Mouse (Mus musculus): ENCODE results near the gene Fgfr1op. TPM values are rescaled to one million over a fixed set of nuclear protein-coding genes. Genes with fewer than 3 reads are reported as not detected.

The Fgfr1op gene
- polyA plus RNA-seq, 1 experiment from 2014 or later, result 24.9 TPM

GRCm38 (mm10) chr17:8206691-8207090, 41.4 kb downstream of the Fgfr1op start:
- no peak for ATAC-seq (replicated peaks; ENCODE audit: insufficient number of reproducible peaks, low FRiP score, low TSS enrichment)
- H3K9ac ChIP-seq (ENCODE audit: low read depth, low read length), result no peak overlapping the region
- WGBS (ENCODE audit: insufficient replicate concordance), result 67% methylated on average over 5 of the region's 5 CpGs
- no peak overlapping the region for H3K27ac ChIP-seq (ENCODE audit: low read depth, low read length)
- no peaks in the 10 kb centered on the region for H3K36me3 ChIP-seq (ENCODE audit: control insufficient read depth, insufficient read depth, low read length)
- no peaks in the 10 kb centered on the region for H3K9me3 ChIP-seq (replicated peaks; ENCODE audit: control insufficient read depth, low read length)
- H3K4me1 ChIP-seq (ENCODE audit: control insufficient read depth, insufficient read depth, low read length), result no peaks in the 10 kb centered on the region
- no peaks in the 10 kb centered on the region for H3K27me3 ChIP-seq (ENCODE audit: control insufficient read depth, insufficient read depth, low read length)
- H3K4me3 ChIP-seq (ENCODE audit: low read depth, low read length), result no peak overlapping the region
- no peak overlapping the region for H3K4me2 ChIP-seq

GRCm38 (mm10) chr17:8209696-8210095, 44.4 kb downstream of the Fgfr1op start:
- no peak for ATAC-seq (replicated peaks; ENCODE audit: insufficient number of reproducible peaks, low FRiP score, low TSS enrichment)
- H3K4me3 ChIP-seq (ENCODE audit: low read depth, low read length), result no peak overlapping the region
- no peaks in the 10 kb centered on the region for H3K4me1 ChIP-seq (ENCODE audit: control insufficient read depth, insufficient read depth, low read length)
- WGBS (ENCODE audit: insufficient replicate concordance), result 83% methylated on average over 2 of the region's 2 CpGs
- no peaks in the 10 kb centered on the region for H3K36me3 ChIP-seq (ENCODE audit: control insufficient read depth, insufficient read depth, low read length)
- no peak overlapping the region for H3K27ac ChIP-seq (ENCODE audit: low read depth, low read length)
- no peak overlapping the region for H3K4me2 ChIP-seq
- H3K27me3 ChIP-seq (ENCODE audit: control insufficient read depth, insufficient read depth, low read length), result 0 out of 2 replicates have a peak, but pooled peaks cover 2% of the 10 kb centered on the region
- no peaks in the 10 kb centered on the region for H3K9me3 ChIP-seq (replicated peaks; ENCODE audit: control insufficient read depth, low read length)
- H3K9ac ChIP-seq (ENCODE audit: low read depth, low read length), result no peak overlapping the region

- 62% methylated on average over 3 of the region's 3 CpGs for WGBS (ENCODE audit: insufficient replicate concordance)
- H3K9ac ChIP-seq (ENCODE audit: low read depth, low read length), result no peak overlapping the region
- no peaks in the 10 kb centered on the region for H3K4me1 ChIP-seq (ENCODE audit: control insufficient read depth, insufficient read depth, low read length)
- no peak overlapping the region for H3K27ac ChIP-seq (ENCODE audit: low read depth, low read length)
- H3K36me3 ChIP-seq (ENCODE audit: control insufficient read depth, insufficient read depth, low read length), result no peaks in the 10 kb centered on the region
- no peak overlapping the region for H3K4me3 ChIP-seq (ENCODE audit: low read depth, low read length)
- no peak for ATAC-seq (replicated peaks; ENCODE audit: insufficient number of reproducible peaks, low FRiP score, low TSS enrichment)
- H3K27me3 ChIP-seq (ENCODE audit: control insufficient read depth, insufficient read depth, low read length), result 0 out of 2 replicates have a peak, but pooled peaks cover 2% of the 10 kb centered on the region
- no peaks in the 10 kb centered on the region for H3K9me3 ChIP-seq (replicated peaks; ENCODE audit: control insufficient read depth, low read length)
- H3K4me2 ChIP-seq, result no peak overlapping the region
These were observed 44.9 kb downstream of the Fgfr1op start for GRCm38 (mm10) chr17:8210170-8210569.

GRCm38 (mm10) chr17:8210675-8211074, 45.4 kb downstream of the Fgfr1op start:
- Histone ChIP-seq H3K9ac (ENCODE audit: low read depth, low read length) (no peak overlapping the region), H3K27ac (ENCODE audit: low read depth, low read length) (no peak overlapping the region), H3K4me1 (ENCODE audit: control insufficient read depth, insufficient read depth, low read length) (no peaks in the 10 kb centered on the region), H3K4me2 (no peak overlapping the region), H3K9me3 (replicated peaks; ENCODE audit: control insufficient read depth, low read length) (no peaks in the 10 kb centered on the region), H3K36me3 (ENCODE audit: control insufficient read depth, insufficient read depth, low read length) (no peaks in the 10 kb centered on the region), H3K27me3 (ENCODE audit: control insufficient read depth, insufficient read depth, low read length) (0 out of 2 replicates have a peak, but pooled peaks cover 2% of the 10 kb centered on the region), H3K4me3 (ENCODE audit: low read depth, low read length) (no peak overlapping the region)
- 70% methylated on average over 10 of the region's 10 CpGs for WGBS (ENCODE audit: insufficient replicate concordance)
- no peak for ATAC-seq (replicated peaks; ENCODE audit: insufficient number of reproducible peaks, low FRiP score, low TSS enrichment)

DNA sequence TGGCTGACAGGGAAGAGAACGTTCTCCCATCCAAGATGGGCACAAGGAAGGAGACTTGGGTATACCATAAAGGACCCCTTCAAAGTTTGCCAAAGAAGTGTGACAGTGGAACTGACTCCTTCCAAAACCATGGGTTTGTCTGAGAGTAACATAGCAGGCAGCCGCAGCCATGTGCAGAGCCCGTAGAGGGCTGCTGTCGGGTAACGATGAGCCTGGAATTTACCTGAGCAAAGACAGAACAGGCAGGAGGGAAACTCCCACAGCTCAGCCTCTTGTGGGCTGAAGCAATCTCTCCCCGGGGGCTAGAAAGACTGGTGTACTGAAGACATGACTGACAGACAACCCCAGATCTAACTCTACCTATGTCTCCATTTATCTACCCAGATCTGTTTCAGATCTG, 46.1 kb downstream of the Fgfr1op start:
- 0 out of 2 replicates have a peak, but pooled peaks cover 2% of the 10 kb centered on the region for H3K27me3 ChIP-seq (ENCODE audit: control insufficient read depth, insufficient read depth, low read length)
- H3K4me3 ChIP-seq (ENCODE audit: low read depth, low read length), result no peak overlapping the region
- no peak overlapping the region for H3K27ac ChIP-seq (ENCODE audit: low read depth, low read length)
- H3K36me3 ChIP-seq (ENCODE audit: control insufficient read depth, insufficient read depth, low read length), result no peaks in the 10 kb centered on the region
- no peak overlapping the region for H3K9ac ChIP-seq (ENCODE audit: low read depth, low read length)
- no peak overlapping the region for H3K4me2 ChIP-seq
- no peaks in the 10 kb centered on the region for H3K4me1 ChIP-seq (ENCODE audit: control insufficient read depth, insufficient read depth, low read length)
- H3K9me3 ChIP-seq (replicated peaks; ENCODE audit: control insufficient read depth, low read length), result no peaks in the 10 kb centered on the region
- ATAC-seq (replicated peaks; ENCODE audit: insufficient number of reproducible peaks, low FRiP score, low TSS enrichment), result no peak
- WGBS (ENCODE audit: insufficient replicate concordance), result 71% methylated on average over 6 of the region's 6 CpGs

GRCm38 (mm10) chr17:8214369-8214768, 49.1 kb downstream of the Fgfr1op start:
- Histone ChIP-seq H3K27ac (ENCODE audit: low read depth, low read length) (no peak overlapping the region), H3K9ac (ENCODE audit: low read depth, low read length) (no peak overlapping the region), H3K4me1 (ENCODE audit: control insufficient read depth, insufficient read depth, low read length) (no peaks in the 10 kb centered on the region), H3K36me3 (ENCODE audit: control insufficient read depth, insufficient read depth, low read length) (no peaks in the 10 kb centered on the region), H3K9me3 (replicated peaks; ENCODE audit: control insufficient read depth, low read length) (no peaks in the 10 kb centered on the region), H3K27me3 (ENCODE audit: control insufficient read depth, insufficient read depth, low read length) (0 out of 2 replicates have a peak, but pooled peaks cover 2% of the 10 kb centered on the region), H3K4me2 (no peak overlapping the region), H3K4me3 (ENCODE audit: low read depth, low read length) (no peak overlapping the region)
- ATAC-seq (replicated peaks; ENCODE audit: insufficient number of reproducible peaks, low FRiP score, low TSS enrichment), result no peak
- WGBS (ENCODE audit: insufficient replicate concordance), result 80% methylated on average over 1 of the region's 1 CpGs

- Histone ChIP-seq H3K27ac (ENCODE audit: low read depth, low read length) (no peak overlapping the region), H3K4me1 (ENCODE audit: control insufficient read depth, insufficient read depth, low read length) (no peaks in the 10 kb centered on the region), H3K9me3 (replicated peaks; ENCODE audit: control insufficient read depth, low read length) (no peaks in the 10 kb centered on the region), H3K4me2 (no peak overlapping the region), H3K4me3 (ENCODE audit: low read depth, low read length) (no peak overlapping the region), H3K9ac (ENCODE audit: low read depth, low read length) (no peak overlapping the region), H3K36me3 (ENCODE audit: control insufficient read depth, insufficient read depth, low read length) (no peaks in the 10 kb centered on the region), H3K27me3 (ENCODE audit: control insufficient read depth, insufficient read depth, low read length) (0 out of 2 replicates have a peak, but pooled peaks cover 2% of the 10 kb centered on the region)
- 84% methylated on average over 12 of the region's 12 CpGs for WGBS (ENCODE audit: insufficient replicate concordance)
- no peak for ATAC-seq (replicated peaks; ENCODE audit: insufficient number of reproducible peaks, low FRiP score, low TSS enrichment)
These were observed 49.9 kb downstream of the Fgfr1op start for GRCm38 (mm10) chr17:8215016-8215745.

- Histone ChIP-seq H3K27me3 (ENCODE audit: control insufficient read depth, insufficient read depth, low read length) (no peaks in the 10 kb centered on the region), H3K9me3 (replicated peaks; ENCODE audit: control insufficient read depth, low read length) (no peaks in the 10 kb centered on the region), H3K4me3 (ENCODE audit: low read depth, low read length) (no peak overlapping the region), H3K27ac (ENCODE audit: low read depth, low read length) (no peak overlapping the region), H3K9ac (ENCODE audit: low read depth, low read length) (no peak overlapping the region), H3K4me2 (no peak overlapping the region), H3K4me1 (ENCODE audit: control insufficient read depth, insufficient read depth, low read length) (no peaks in the 10 kb centered on the region), H3K36me3 (ENCODE audit: control insufficient read depth, insufficient read depth, low read length) (no peaks in the 10 kb centered on the region)
- 82% methylated on average over 10 of the region's 10 CpGs for WGBS (ENCODE audit: insufficient replicate concordance)
- no peak for ATAC-seq (replicated peaks; ENCODE audit: insufficient number of reproducible peaks, low FRiP score, low TSS enrichment)
These were observed 57.9 kb downstream of the Fgfr1op start for GRCm38 (mm10) chr17:8223225-8223624.

GRCm38 (mm10) chr17:8224072-8224471, 58.8 kb downstream of the Fgfr1op start:
- H3K27me3 ChIP-seq (ENCODE audit: control insufficient read depth, insufficient read depth, low read length), result no peaks in the 10 kb centered on the region
- 79% methylated on average over 1 of the region's 1 CpGs for WGBS (ENCODE audit: insufficient replicate concordance)
- H3K4me2 ChIP-seq, result no peak overlapping the region

More at GRCm38 (mm10) chr17:8224072-8224471, 58.8 kb downstream of the Fgfr1op start:
- Histone ChIP-seq H3K9me3 (replicated peaks; ENCODE audit: control insufficient read depth, low read length) (no peaks in the 10 kb centered on the region), H3K9ac (ENCODE audit: low read depth, low read length) (no peak overlapping the region), H3K36me3 (ENCODE audit: control insufficient read depth, insufficient read depth, low read length) (no peaks in the 10 kb centered on the region), H3K4me3 (ENCODE audit: low read depth, low read length) (no peak overlapping the region), H3K27ac (ENCODE audit: low read depth, low read length) (no peak overlapping the region), H3K4me1 (ENCODE audit: control insufficient read depth, insufficient read depth, low read length) (no peaks in the 10 kb centered on the region)
- no peak for ATAC-seq (replicated peaks; ENCODE audit: insufficient number of reproducible peaks, low FRiP score, low TSS enrichment)

All from heart, embryonic 11.5 days (tissue).